Mouse (Mus musculus) megakaryocyte, embryonic 14.5 days (primary cell): ENCODE measurements around the gene Tgfbi.

ENCODE experiments used
- FLI1 ChIP-seq: IDR thresholded peaks from 2 replicates; pipeline ENCODE4 v1.6.1; 2012; ENCODE audit warnings: low read length, inconsistent platforms, mixed read lengths
- GATA1 ChIP-seq: IDR thresholded peaks from 3 replicates; pipeline ENCODE4 v1.6.1; 2012; ENCODE audit warnings: mixed read lengths, low read length, inconsistent platforms, borderline replicate concordance

- TF ChIP-seq GATA1, result no peak
- no peak for TF ChIP-seq FLI1
Observed at GRCm38 (mm10) chr13:56652381-56652780, 43.1 kb downstream of the Tgfbi start.
